Mouse (Mus musculus): ENCODE data around the gene C1qtnf4. TPM values are rescaled to one million over a fixed set of nuclear protein-coding genes. Genes with fewer than 3 reads are reported as not detected.

Gene C1qtnf4
- polyA plus RNA-seq, 1 experiment from 2014 or later: 5.3 TPM

DNA sequence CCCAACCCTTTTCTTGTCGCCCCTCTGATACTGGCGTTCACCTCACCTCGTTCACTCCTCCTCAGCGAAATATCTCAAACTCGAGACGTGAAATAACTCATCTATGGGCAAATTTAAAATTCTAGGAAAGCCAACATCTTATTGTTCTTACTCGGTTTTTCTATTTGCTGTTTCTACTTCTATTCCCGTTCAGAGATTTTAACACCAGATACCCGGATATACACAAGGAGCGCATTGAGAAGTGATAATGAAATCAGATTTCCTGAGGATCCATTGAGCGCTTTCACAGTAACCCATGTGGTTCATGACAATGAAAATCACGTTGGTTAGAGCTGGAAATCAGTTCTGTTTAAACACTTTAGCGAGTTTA is 38.0 kb upstream of the C1qtnf4 start:
- H3K27ac ChIP-seq (ENCODE audit: low read length): peak overlapping the region; percentile 84
- no peaks in the 10 kb centered on the region for H3K9me3 ChIP-seq (replicated peaks; ENCODE audit: control insufficient read depth, low read length)
- ATAC-seq (ENCODE audit: insufficient read depth, low FRiP score): no peak
- H3K9ac ChIP-seq (ENCODE audit: low read length): peak overlapping the region; percentile 90
- 0% methylated on average over 13 of the region's 13 CpGs for WGBS
- no peaks in the 10 kb centered on the region for H3K27me3 ChIP-seq (ENCODE audit: control insufficient read depth, insufficient read depth, low read length)
- peak overlapping the region; percentile 63 for H3K4me2 ChIP-seq (ENCODE audit: low read depth, low read length)
- H3K4me3 ChIP-seq (replicated peaks; ENCODE audit: low read length): peak overlapping the region; percentile 92
- H3K36me3 ChIP-seq (ENCODE audit: control insufficient read depth, insufficient read depth, low read length): peaks cover 9% of the 10 kb centered on the region
- H3K4me1 ChIP-seq (ENCODE audit: control insufficient read depth, insufficient read depth, low read length): peaks cover 16% of the 10 kb centered on the region; the same call in 1 of the 2 replicates

GRCm38 (mm10) chr2:90848331-90848730 is 37.3 kb upstream of the C1qtnf4 start:
- peaks cover 9% of the 10 kb centered on the region for H3K36me3 ChIP-seq (ENCODE audit: control insufficient read depth, insufficient read depth, low read length)
- peak overlapping the region; percentile 92; the same call in 1 of the 2 replicates for H3K4me3 ChIP-seq (replicated peaks; ENCODE audit: low read length)
- no peaks in the 10 kb centered on the region for H3K27me3 ChIP-seq (ENCODE audit: control insufficient read depth, insufficient read depth, low read length)
- ATAC-seq (ENCODE audit: insufficient read depth, low FRiP score): no peak
- H3K4me1 ChIP-seq (ENCODE audit: control insufficient read depth, insufficient read depth, low read length): peaks cover 16% of the 10 kb centered on the region; the same call in 1 of the 2 replicates
- H3K27ac ChIP-seq (ENCODE audit: low read length): no peak overlapping the region
- H3K9me3 ChIP-seq (replicated peaks; ENCODE audit: control insufficient read depth, low read length): no peaks in the 10 kb centered on the region
- no peak overlapping the region for H3K9ac ChIP-seq (ENCODE audit: low read length)
- peak overlapping the region; percentile 63 for H3K4me2 ChIP-seq (ENCODE audit: low read depth, low read length)
- 85% methylated on average over 5 of the region's 5 CpGs for WGBS

DNA sequence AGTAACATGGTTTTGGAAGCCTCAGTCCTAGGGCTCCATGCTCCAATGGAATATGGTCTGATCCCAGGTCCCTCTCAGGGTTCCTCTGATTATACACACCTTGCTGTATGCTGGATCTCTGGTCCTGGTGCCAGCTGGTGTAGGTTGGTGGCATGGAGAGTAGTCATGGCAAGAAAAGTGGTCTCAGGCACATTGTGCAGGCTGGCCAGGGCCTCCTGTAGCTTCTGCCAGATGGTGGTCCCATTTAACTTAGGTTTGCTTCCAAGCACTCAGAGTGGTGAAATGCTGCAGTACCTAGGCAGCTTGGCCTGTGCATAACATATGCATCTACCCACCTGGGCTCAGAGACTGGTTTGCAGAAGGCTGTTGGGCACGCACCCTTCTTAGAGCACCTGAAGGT is 35.3 kb upstream of the C1qtnf4 start:
- Histone ChIP-seq H3K27ac (ENCODE audit: low read length) (no peak overlapping the region), H3K27me3 (ENCODE audit: control insufficient read depth, insufficient read depth, low read length) (no peaks in the 10 kb centered on the region), H3K9me3 (replicated peaks; ENCODE audit: control insufficient read depth, low read length) (no peaks in the 10 kb centered on the region), H3K4me1 (ENCODE audit: control insufficient read depth, insufficient read depth, low read length) (peaks cover 16% of the 10 kb centered on the region; the same call in 1 of the 2 replicates), H3K4me2 (ENCODE audit: low read depth, low read length) (no peak overlapping the region), H3K9ac (ENCODE audit: low read length) (no peak overlapping the region), H3K36me3 (ENCODE audit: control insufficient read depth, insufficient read depth, low read length) (peaks cover 9% of the 10 kb centered on the region), H3K4me3 (replicated peaks; ENCODE audit: low read length) (no peak overlapping the region)
- no peak for ATAC-seq (ENCODE audit: insufficient read depth, low FRiP score)
- WGBS: 97% methylated on average over 1 of the region's 1 CpGs

- WGBS: 95% methylated on average over 2 of the region's 2 CpGs
- H3K27me3 ChIP-seq (ENCODE audit: control insufficient read depth, insufficient read depth, low read length): no peaks in the 10 kb centered on the region
Observed at GRCm38 (mm10) chr2:90861486-90861885, 24.2 kb upstream of the C1qtnf4 start.

GRCm38 (mm10) chr2:90864184-90864583 is 21.5 kb upstream of the C1qtnf4 start:
- Histone ChIP-seq H3K9ac (ENCODE audit: low read length) (no peak overlapping the region), H3K9me3 (replicated peaks; ENCODE audit: control insufficient read depth, low read length) (no peaks in the 10 kb centered on the region), H3K27ac (ENCODE audit: low read length) (no peak overlapping the region), H3K27me3 (ENCODE audit: control insufficient read depth, insufficient read depth, low read length) (no peaks in the 10 kb centered on the region), H3K4me1 (ENCODE audit: control insufficient read depth, insufficient read depth, low read length) (no peaks in the 10 kb centered on the region), H3K4me3 (replicated peaks; ENCODE audit: low read length) (no peak overlapping the region), H3K4me2 (ENCODE audit: low read depth, low read length) (no peak overlapping the region), H3K36me3 (ENCODE audit: control insufficient read depth, insufficient read depth, low read length) (peaks cover 28% of the 10 kb centered on the region)
- no peak for ATAC-seq (ENCODE audit: insufficient read depth, low FRiP score)

More at GRCm38 (mm10) chr2:90861486-90861885, 24.2 kb upstream of the C1qtnf4 start:
- no peaks in the 10 kb centered on the region for H3K9me3 ChIP-seq (replicated peaks; ENCODE audit: control insufficient read depth, low read length)
- no peak overlapping the region for H3K27ac ChIP-seq (ENCODE audit: low read length)
- peaks cover 28% of the 10 kb centered on the region for H3K36me3 ChIP-seq (ENCODE audit: control insufficient read depth, insufficient read depth, low read length)
- H3K4me2 ChIP-seq (ENCODE audit: low read depth, low read length): no peak overlapping the region
- H3K9ac ChIP-seq (ENCODE audit: low read length): no peak overlapping the region
- H3K4me3 ChIP-seq (replicated peaks; ENCODE audit: low read length): no peak overlapping the region
- H3K4me1 ChIP-seq (ENCODE audit: control insufficient read depth, insufficient read depth, low read length): no peaks in the 10 kb centered on the region
- ATAC-seq (ENCODE audit: insufficient read depth, low FRiP score): no peak

DNA sequence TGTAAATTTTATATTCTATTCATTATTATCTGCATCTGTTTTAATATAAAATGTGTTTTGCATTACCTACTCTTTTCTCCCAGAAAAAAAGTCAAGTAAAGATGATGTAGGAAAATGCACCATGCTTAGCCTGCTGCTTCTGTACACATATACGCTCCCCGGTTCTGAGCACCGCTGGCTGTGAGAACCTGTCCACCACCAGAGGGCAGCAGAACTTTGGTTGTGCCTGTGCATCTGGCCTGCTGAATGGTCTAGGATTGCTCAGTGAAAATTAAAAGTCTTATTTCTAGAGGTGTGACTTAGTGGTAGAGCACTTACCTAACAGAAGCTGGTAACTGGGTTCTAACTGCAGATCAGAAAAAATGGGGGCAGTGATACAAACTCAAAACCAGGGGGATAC is 19.1 kb upstream of the C1qtnf4 start:
- ATAC-seq (ENCODE audit: insufficient read depth, low FRiP score): peak; percentile 85; the same call in 1 of the 2 replicates
- Histone ChIP-seq H3K4me1 (ENCODE audit: control insufficient read depth, insufficient read depth, low read length) (peaks cover 10% of the 10 kb centered on the region), H3K27ac (ENCODE audit: low read length) (no peak overlapping the region), H3K27me3 (ENCODE audit: control insufficient read depth, insufficient read depth, low read length) (no peaks in the 10 kb centered on the region), H3K4me3 (replicated peaks; ENCODE audit: low read length) (no peak overlapping the region), H3K4me2 (ENCODE audit: low read depth, low read length) (no peak overlapping the region), H3K9me3 (replicated peaks; ENCODE audit: control insufficient read depth, low read length) (no peaks in the 10 kb centered on the region), H3K36me3 (ENCODE audit: control insufficient read depth, insufficient read depth, low read length) (peaks cover 27% of the 10 kb centered on the region), H3K9ac (ENCODE audit: low read length) (no peak overlapping the region)
- WGBS: 15% methylated on average over 3 of the region's 3 CpGs

GRCm38 (mm10) chr2:90870136-90870601 is 15.5 kb upstream of the C1qtnf4 start:
- H3K27ac ChIP-seq (ENCODE audit: low read length): no peak overlapping the region
- peak; percentile 78 for ATAC-seq (ENCODE audit: insufficient read depth, low FRiP score)
- H3K9me3 ChIP-seq (replicated peaks; ENCODE audit: control insufficient read depth, low read length): no peaks in the 10 kb centered on the region
- no peak overlapping the region for H3K4me2 ChIP-seq (ENCODE audit: low read depth, low read length)
- 9% methylated on average over 4 of the region's 4 CpGs for WGBS
- no peak overlapping the region for H3K4me3 ChIP-seq (replicated peaks; ENCODE audit: low read length)
- no peak overlapping the region for H3K9ac ChIP-seq (ENCODE audit: low read length)
- H3K36me3 ChIP-seq (ENCODE audit: control insufficient read depth, insufficient read depth, low read length): peaks cover 9% of the 10 kb centered on the region
- H3K27me3 ChIP-seq (ENCODE audit: control insufficient read depth, insufficient read depth, low read length): no peaks in the 10 kb centered on the region
- peaks cover 10% of the 10 kb centered on the region for H3K4me1 ChIP-seq (ENCODE audit: control insufficient read depth, insufficient read depth, low read length)

DNA sequence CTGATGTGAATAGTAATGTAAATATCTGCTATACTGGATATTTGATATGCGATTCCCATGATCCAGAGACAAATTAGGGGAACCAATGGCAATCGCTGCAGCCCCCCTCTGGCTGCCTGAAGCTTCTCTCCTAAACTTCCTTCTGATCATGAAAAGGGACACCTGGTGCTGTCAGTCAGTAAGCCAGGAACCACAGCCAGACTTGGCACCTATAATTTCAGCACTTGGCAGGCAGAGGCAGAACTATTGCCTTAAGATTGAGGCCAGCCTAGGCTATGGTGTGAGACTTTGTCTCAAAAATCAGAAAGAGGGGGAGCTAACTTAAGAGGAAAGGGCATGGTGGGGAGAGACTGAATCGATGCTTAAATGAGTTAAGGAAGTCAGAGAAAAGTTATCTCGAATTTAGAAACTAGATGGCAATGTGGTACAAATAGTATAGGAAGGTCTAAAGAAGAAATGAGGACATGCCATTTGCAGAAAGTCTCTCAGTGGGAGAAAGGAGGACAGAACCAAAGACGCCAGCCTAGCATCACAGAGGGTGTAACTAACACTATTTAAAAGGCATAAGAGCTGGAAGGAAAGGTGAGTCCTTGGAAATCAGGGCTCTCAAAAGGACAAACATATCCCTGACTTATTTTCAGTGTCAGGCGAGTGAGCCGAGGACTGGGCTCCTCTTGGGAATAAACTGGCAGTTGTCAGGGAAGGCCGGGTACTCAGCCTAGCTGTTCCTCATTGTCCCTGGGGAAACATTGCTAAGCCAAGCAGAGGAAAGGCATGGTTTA is 14.3 kb upstream of the C1qtnf4 start:
- Histone ChIP-seq H3K9me3 (replicated peaks; ENCODE audit: control insufficient read depth, low read length) (no peaks in the 10 kb centered on the region), H3K36me3 (ENCODE audit: control insufficient read depth, insufficient read depth, low read length) (no peaks in the 10 kb centered on the region), H3K9ac (ENCODE audit: low read length) (no peak overlapping the region), H3K27me3 (ENCODE audit: control insufficient read depth, insufficient read depth, low read length) (no peaks in the 10 kb centered on the region), H3K4me2 (ENCODE audit: low read depth, low read length) (no peak overlapping the region), H3K27ac (ENCODE audit: low read length) (no peak overlapping the region), H3K4me1 (ENCODE audit: control insufficient read depth, insufficient read depth, low read length) (peaks cover 10% of the 10 kb centered on the region), H3K4me3 (replicated peaks; ENCODE audit: low read length) (no peak overlapping the region)
- WGBS: 60% methylated on average over 8 of the region's 8 CpGs
- no peak for ATAC-seq (ENCODE audit: insufficient read depth, low FRiP score)

DNA sequence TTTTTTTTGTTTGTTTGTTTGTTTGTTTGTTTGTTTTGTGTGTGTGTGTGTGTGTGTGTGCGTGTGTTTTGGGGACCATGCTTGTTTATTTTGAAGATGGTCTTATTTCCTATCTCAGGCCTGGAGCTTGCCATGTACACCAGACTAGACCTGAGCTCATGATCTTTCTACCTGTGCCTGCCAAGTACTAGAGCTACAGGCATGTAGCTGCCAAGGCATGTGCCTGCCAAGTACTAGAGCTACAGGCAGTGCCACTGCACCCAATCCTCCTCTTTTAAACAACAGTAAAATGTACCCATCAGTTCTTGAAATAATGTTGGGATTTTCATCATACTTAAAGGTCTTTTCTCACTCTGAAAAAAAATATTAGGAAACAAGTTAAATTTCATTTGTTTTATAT is 11.6 kb upstream of the C1qtnf4 start:
- peaks cover 10% of the 10 kb centered on the region for H3K4me1 ChIP-seq (ENCODE audit: control insufficient read depth, insufficient read depth, low read length)
- no peaks in the 10 kb centered on the region for H3K9me3 ChIP-seq (replicated peaks; ENCODE audit: control insufficient read depth, low read length)
- 71% methylated on average over 1 of the region's 1 CpGs for WGBS
- H3K4me3 ChIP-seq (replicated peaks; ENCODE audit: low read length): no peak overlapping the region
- H3K36me3 ChIP-seq (ENCODE audit: control insufficient read depth, insufficient read depth, low read length): no peaks in the 10 kb centered on the region
- H3K27me3 ChIP-seq (ENCODE audit: control insufficient read depth, insufficient read depth, low read length): no peaks in the 10 kb centered on the region
- no peak overlapping the region for H3K9ac ChIP-seq (ENCODE audit: low read length)
- no peak overlapping the region for H3K27ac ChIP-seq (ENCODE audit: low read length)
- H3K4me2 ChIP-seq (ENCODE audit: low read depth, low read length): no peak overlapping the region
- ATAC-seq (ENCODE audit: insufficient read depth, low FRiP score): no peak

Measured in stomach, embryonic 16.5 days (tissue).